Mouse (Mus musculus) forebrain, postnatal 0 days (tissue): Measurements from ENCODE around the gene Bmf. TPM values are rescaled to one million over a fixed set of nuclear protein-coding genes. Genes with fewer than 3 reads are reported as not detected.

ENCODE experiments used
- ATAC-seq: fragments of 200-750 bp; cut with Nextera tagmentation; 2 replicates; pipeline ENCODE4 v1.8.0; 2017; ENCODE audit warnings: mild to moderate bottlenecking, moderate library complexity
- DNase-seq: peaks from one replicate; pipeline ENCODE4 v3.0.0-alpha.2; 2015
- H3K27ac ChIP-seq: fragments of 300-500 bp; sonication (generic); 2 replicates; pipeline ENCODE4 v1.5.1; 2014; ENCODE audit warnings: low read depth, mild to moderate bottlenecking, antibody characterized with exemption, low read length, moderate library complexity, mixed read lengths
- H3K27me3 ChIP-seq: fragments of 300-500 bp; sonication (generic); 2 replicates; pipeline ENCODE4 v1.6.1; 2014; ENCODE audit warnings: mild to moderate bottlenecking, low read length, mixed read lengths; ENCODE audit not compliant: insufficient read depth
- H3K36me3 ChIP-seq: fragments of 300-500 bp; sonication (generic); 2 replicates; pipeline ENCODE4 v1.6.1; 2014; ENCODE audit warnings: mild to moderate bottlenecking, moderate library complexity; ENCODE audit not compliant: insufficient read depth
- H3K4me1 ChIP-seq: fragments of 300-500 bp; sonication (generic); 2 replicates; pipeline ENCODE4 v1.6.1; 2014; ENCODE audit warnings: antibody characterized with exemption; ENCODE audit not compliant: insufficient read depth
- H3K4me2 ChIP-seq: fragments of 300-500 bp; sonication (generic); 2 replicates; pipeline ENCODE4 v1.6.1; 2014; ENCODE audit warnings: low read depth, mild to moderate bottlenecking, moderate library complexity
- H3K4me3 ChIP-seq: fragments of 300-500 bp; sonication (generic); 2 replicates; pipeline ENCODE4 v1.5.1; 2014; ENCODE audit warnings: low read depth, low read length, mixed read lengths
- H3K9ac ChIP-seq: fragments of 300-500 bp; sonication (generic); 2 replicates; pipeline ENCODE4 v1.6.1; 2014; ENCODE audit warnings: mild to moderate bottlenecking
- H3K9me3 ChIP-seq: fragments of 300-500 bp; sonication (generic); 2 replicates; pipeline ENCODE4 v1.6.1; 2016; ENCODE audit warnings: low read length
- CTCF ChIP-seq: sonication (generic); IDR thresholded peaks from 2 replicates; pipeline ENCODE4 v1.5.1; 2016; ENCODE audit warnings: antibody characterized with exemption, control low read depth, low read depth
- WGBS: fragments of 180-500 bp; shearing (Covaris S2); extraction: QIAGEN DNeasy Blood & Tissue Kit; methylation state at CpG from one replicate; pipeline ENCODE4 v1.1.7; 2014; 5-methylcytosine and 5-hydroxymethylcytosine counted together
- polyA plus RNA-seq: library from polyadenylated mRNA; unstranded; fragments of >200 nt; fragmentation: Nextera tagmentation; extraction: Ambion mirVana; gene quantifications from 2 replicates; pipeline ENCODE4 v1.2.1, GENCODE M21; 2015
- total RNA-seq: library from RNA; depleted of rRNA; stranded (reverse); fragments of >200 nt; gene quantifications from 2 replicates; pipeline ENCODE4 v1.2.3, GENCODE M21; 2014; rRNA removed

Bmf gene
- total RNA-seq (5.3 and 6.6 TPM in 2 replicates), polyA plus RNA-seq (1.2 and 1.3 TPM in 2 replicates)

- peak within 1 kb of the TSS; percentile 62 for H3K9ac ChIP-seq
- peak within 1 kb of the TSS; percentile 94 for H3K4me2 ChIP-seq
- H3K9me3 ChIP-seq = no peaks in the 10 kb centered on the region
- DNase-seq (peak; percentile 96), ATAC-seq (peak; percentile 91)
- 1% methylated on average over 45 of the region's 45 CpGs for WGBS
- TF ChIP-seq CTCF = no peak
- no peak within 1 kb of the TSS for H3K27ac ChIP-seq
- H3K4me3 ChIP-seq = peak within 1 kb of the TSS; percentile 72
- H3K4me1 ChIP-seq = no peaks in the 10 kb centered on the region
- peaks cover 12% of the 10 kb centered on the region; the same call in 1 of the 2 replicates for H3K27me3 ChIP-seq
- no peaks in the 10 kb centered on the region for H3K36me3 ChIP-seq
Measured at GRCm38 (mm10) chr2:118549507-118550473, at the start of gene Bmf. Gene Bmf, minus strand, starts transcription at chr2:118549687.

GRCm38 (mm10) chr2:118599087-118599486, 49.6 kb upstream of the Bmf start:
- 0 out of 2 replicates have a peak overlapping the region, but pooled peaks have one; percentile 1 for H3K4me2 ChIP-seq
- DNase-seq (no peak), ATAC-seq (no peak)
- TF ChIP-seq CTCF = no peak
- 33% methylated on average over 5 of the region's 5 CpGs for WGBS
- H3K36me3 ChIP-seq = no peaks in the 10 kb centered on the region
- no peak overlapping the region for H3K9ac ChIP-seq
- H3K27ac ChIP-seq = no peak overlapping the region
- peak overlapping the region; percentile 52; the same call in 1 of the 2 replicates for H3K4me3 ChIP-seq
- peaks cover 4% of the 10 kb centered on the region; the same call in 1 of the 2 replicates for H3K4me1 ChIP-seq
- H3K9me3 ChIP-seq = no peaks in the 10 kb centered on the region
- H3K27me3 ChIP-seq = no peaks in the 10 kb centered on the region

- 5% methylated on average over 41 of the region's 41 CpGs for WGBS
- Histone ChIP-seq H3K9me3 (no peaks in the 10 kb centered on the region), H3K36me3 (no peaks in the 10 kb centered on the region), H3K27me3 (no peaks in the 10 kb centered on the region), H3K4me1 (peaks cover 4% of the 10 kb centered on the region; the same call in 1 of the 2 replicates), H3K4me3 (peak within 1 kb of the TSS; percentile 52), H3K9ac (peak within 1 kb of the TSS; percentile 55), H3K4me2 (peak within 1 kb of the TSS; percentile 88), H3K27ac (no peak within 1 kb of the TSS)
- peak; percentile 100 for ATAC-seq
- no peak for TF ChIP-seq CTCF
- DNase-seq = peak; percentile 95
Measured at GRCm38 (mm10) chr2:118597673-118598568, 48.4 kb upstream of the Bmf start, which contains the start of gene Bub1b. Gene Bub1b, plus strand, starts transcription at chr2:118598211.

DNA sequence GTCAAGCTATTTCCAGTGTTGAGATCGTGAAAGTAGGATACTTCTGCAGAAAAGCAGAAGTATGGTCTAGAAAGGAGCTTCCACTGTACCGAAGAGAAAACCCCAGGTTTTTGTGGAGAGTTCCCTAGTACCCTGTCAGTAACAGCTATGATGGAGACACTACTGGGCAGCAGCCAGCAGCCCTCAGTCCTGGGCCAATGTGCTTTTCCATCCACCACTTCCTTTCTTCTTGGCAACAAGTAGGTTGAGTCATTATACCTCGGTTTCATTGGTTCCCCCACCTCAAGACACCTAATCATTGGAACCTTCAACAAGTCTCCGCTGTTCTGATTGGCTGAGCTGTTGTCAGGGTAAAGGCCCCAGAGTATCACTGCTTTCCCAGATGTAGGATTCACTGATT, 41.6 kb upstream of the Bmf start:
- H3K4me1 ChIP-seq = no peaks in the 10 kb centered on the region
- no peak overlapping the region for H3K4me2 ChIP-seq
- WGBS = 92% methylated on average over 4 of the region's 4 CpGs
- H3K9me3 ChIP-seq = no peaks in the 10 kb centered on the region
- ATAC-seq (no peak), DNase-seq (no peak)
- H3K36me3 ChIP-seq = no peaks in the 10 kb centered on the region
- no peaks in the 10 kb centered on the region for H3K27me3 ChIP-seq
- H3K4me3 ChIP-seq = no peak overlapping the region
- H3K9ac ChIP-seq = no peak overlapping the region
- no peak for TF ChIP-seq CTCF
- H3K27ac ChIP-seq = no peak overlapping the region

- Histone ChIP-seq H3K4me2 (no peak overlapping the region), H3K9ac (no peak overlapping the region), H3K9me3 (no peaks in the 10 kb centered on the region), H3K4me3 (no peak overlapping the region), H3K4me1 (no peaks in the 10 kb centered on the region), H3K36me3 (no peaks in the 10 kb centered on the region), H3K27ac (no peak overlapping the region), H3K27me3 (no peaks in the 10 kb centered on the region)
- ATAC-seq (no peak), DNase-seq (no peak)
- no peak for TF ChIP-seq CTCF
- 72% methylated on average over 3 of the region's 3 CpGs for WGBS
Measured at GRCm38 (mm10) chr2:118587686-118588085, 38.2 kb upstream of the Bmf start.

DNA sequence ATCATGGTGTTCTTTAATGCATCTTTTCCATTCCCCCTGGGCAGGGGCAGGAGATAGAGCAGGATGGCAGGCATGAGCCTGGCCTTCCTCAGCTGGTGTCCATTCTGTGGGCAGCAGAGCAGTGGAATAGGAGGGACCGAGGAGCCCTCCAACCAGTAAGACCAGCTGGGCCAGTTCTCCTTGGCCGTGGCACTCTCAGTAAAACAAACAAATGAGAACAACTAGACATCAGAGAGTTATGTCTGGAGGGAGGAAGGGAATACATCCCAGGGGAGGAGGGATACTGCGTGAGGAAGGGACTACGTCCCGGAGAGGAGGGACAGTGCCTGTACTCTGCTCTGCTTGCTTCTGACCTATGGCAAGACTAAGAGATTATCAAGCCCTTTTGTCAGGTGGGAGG, 36.5 kb upstream of the Bmf start:
- H3K27me3 ChIP-seq = no peaks in the 10 kb centered on the region
- no peak for DNase-seq
- no peak overlapping the region for H3K27ac ChIP-seq
- H3K4me2 ChIP-seq = no peak overlapping the region
- no peak overlapping the region for H3K4me3 ChIP-seq
- no peaks in the 10 kb centered on the region for H3K9me3 ChIP-seq
- no peak overlapping the region for H3K9ac ChIP-seq
- TF ChIP-seq CTCF = no peak
- no peaks in the 10 kb centered on the region for H3K4me1 ChIP-seq
- H3K36me3 ChIP-seq = no peaks in the 10 kb centered on the region
- 82% methylated on average over 5 of the region's 5 CpGs for WGBS
- ATAC-seq = no peak
